Comparison of ENCODE assay signal across 29 mouse cellular contexts in genomic region chr5:123842221-123842934, GRCm38 (mm10). TPM values are rescaled to one million over a fixed set of nuclear protein-coding genes. Genes with fewer than 3 reads are reported as not detected.
DNase-seq lines count a peak whose midpoint lies in the region; ATAC-seq and TF ChIP-seq lines count a peak whose summit lies in the region.
"Had no signal": no experiment of that assay in that cellular context is flagged by ENCODE, and none has a peak within 500 bp of the region (broad histone marks: within the 10 kb centered on the region; RNA-seq: fewer than 3 reads in every experiment).

No protein-coding gene starts in this region.

- WGBS in intestine, embryonic 16.5 days: 57% methylated on average over 11 of the region's 11 CpGs
- WGBS in intestine, embryonic 15.5 days: 54% methylated on average over 11 of the region's 11 CpGs
- WGBS in lung, postnatal 0 days: 38% methylated on average over 11 of the region's 11 CpGs
- 50% methylated on average over 11 of the region's 11 CpGs for WGBS in intestine, postnatal 0 days
- 45% methylated on average over 11 of the region's 11 CpGs for WGBS in stomach, embryonic 16.5 days

- DNase-seq in lung, postnatal 0 days (ENCODE audit: low spot score): no peak
- DNase-seq in lung, postnatal 10 days: no peak
- no peak for DNase-seq in urinary bladder, postnatal 14 days (ENCODE audit: low spot score)
- DNase-seq: adrenal gland, postnatal 10 days; B cell, adult 2 months; cerebellum, adult 18-20 months; cerebellum, adult 9-10 months; cerebellum, postnatal 14 days; forebrain, postnatal 0 days; gastrocnemius, adult 2 months; gastrocnemius, postnatal 14 days; heart, adult 18-20 months; heart, postnatal 14 days had no signal

- no peaks in the 10 kb centered on the region for H3K27me3 ChIP-seq in intestine, embryonic 16.5 days (replicated peaks; ENCODE audit: control insufficient read depth, insufficient read depth, low read length)
- H3K27me3 ChIP-seq in intestine, embryonic 15.5 days (replicated peaks): no peaks in the 10 kb centered on the region
- H3K27me3 ChIP-seq in lung, postnatal 0 days (replicated peaks; ENCODE audit: insufficient read depth, low read length): no peaks in the 10 kb centered on the region
- no peaks in the 10 kb centered on the region for H3K27me3 ChIP-seq in intestine, postnatal 0 days (replicated peaks; ENCODE audit: control insufficient read depth, insufficient read depth, low read length)
- no peaks in the 10 kb centered on the region for H3K27me3 ChIP-seq in stomach, embryonic 16.5 days (ENCODE audit: control insufficient read depth, insufficient read depth, low read length)
- H3K27me3 ChIP-seq: CH12.LX; embryonic facial prominence, embryonic 12.5 days; embryonic facial prominence, embryonic 15.5 days; heart, embryonic 12.5 days; heart, embryonic 15.5 days; hindbrain, embryonic 12.5 days; hindbrain, embryonic 15.5 days; Patski had no signal

- H3K9me3 ChIP-seq in intestine, embryonic 16.5 days (ENCODE audit: control insufficient read depth, low read length): no peaks in the 10 kb centered on the region
- H3K9me3 ChIP-seq in intestine, embryonic 15.5 days: no peaks in the 10 kb centered on the region
- no peaks in the 10 kb centered on the region for H3K9me3 ChIP-seq in lung, postnatal 0 days (ENCODE audit: low read length)
- no peaks in the 10 kb centered on the region for H3K9me3 ChIP-seq in intestine, postnatal 0 days (ENCODE audit: control insufficient read depth)
- H3K9me3 ChIP-seq in stomach, embryonic 16.5 days (replicated peaks; ENCODE audit: control insufficient read depth, low read length): no peaks in the 10 kb centered on the region
- H3K9me3 ChIP-seq: embryonic facial prominence, embryonic 12.5 days; embryonic facial prominence, embryonic 15.5 days; G1E; heart, embryonic 12.5 days; heart, embryonic 15.5 days; hindbrain, embryonic 12.5 days; hindbrain, embryonic 15.5 days had no signal

- no peak overlapping the region for H3K4me2 ChIP-seq in intestine, embryonic 16.5 days (ENCODE audit: low read depth, low read length)
- H3K4me2 ChIP-seq in intestine, embryonic 15.5 days (replicated peaks): no peak overlapping the region
- H3K4me2 ChIP-seq in lung, postnatal 0 days (replicated peaks; ENCODE audit: low read depth, low read length): no peak overlapping the region
- no peak overlapping the region for H3K4me2 ChIP-seq in intestine, postnatal 0 days (replicated peaks; ENCODE audit: low read depth)
- H3K4me2 ChIP-seq in stomach, embryonic 16.5 days (ENCODE audit: low read depth, low read length): no peak overlapping the region
- H3K4me2 ChIP-seq: embryonic facial prominence, embryonic 12.5 days; embryonic facial prominence, embryonic 15.5 days; heart, embryonic 12.5 days; heart, embryonic 15.5 days; hindbrain, embryonic 12.5 days; hindbrain, embryonic 15.5 days had no signal

- no peaks in the 10 kb centered on the region for H3K36me3 ChIP-seq in intestine, embryonic 16.5 days (ENCODE audit: control insufficient read depth, insufficient read depth, low read length)
- H3K36me3 ChIP-seq in intestine, embryonic 15.5 days: no peaks in the 10 kb centered on the region
- H3K36me3 ChIP-seq in lung, postnatal 0 days (ENCODE audit: insufficient read depth, low read length): no peaks in the 10 kb centered on the region
- H3K36me3 ChIP-seq in intestine, postnatal 0 days (ENCODE audit: control insufficient read depth, insufficient read depth): no peaks in the 10 kb centered on the region
- H3K36me3 ChIP-seq in stomach, embryonic 16.5 days (ENCODE audit: control insufficient read depth, insufficient read depth, low read length): no peaks in the 10 kb centered on the region
- H3K36me3 ChIP-seq: embryonic facial prominence, embryonic 12.5 days; embryonic facial prominence, embryonic 15.5 days; G1E; heart, embryonic 12.5 days; heart, embryonic 15.5 days; hindbrain, embryonic 12.5 days; hindbrain, embryonic 15.5 days had no signal

- no peak for TF ChIP-seq EP300 in lung, postnatal 0 days (IDR thresholded peaks at IDR 0.05)

- H3K4me3 ChIP-seq in intestine, embryonic 16.5 days (ENCODE audit: low read length): no peak overlapping the region
- no peak overlapping the region for H3K4me3 ChIP-seq in intestine, embryonic 15.5 days (replicated peaks)
- no peak overlapping the region for H3K4me3 ChIP-seq in lung, postnatal 0 days (ENCODE audit: low read depth, low read length)
- no peak overlapping the region for H3K4me3 ChIP-seq in intestine, postnatal 0 days (ENCODE audit: low read depth, low read length)
- no peak overlapping the region for H3K4me3 ChIP-seq in stomach, embryonic 16.5 days (replicated peaks; ENCODE audit: low read length)
- H3K4me3 ChIP-seq: embryonic facial prominence, embryonic 12.5 days; embryonic facial prominence, embryonic 15.5 days; gastrocnemius, adult 2 months; heart, embryonic 12.5 days; heart, embryonic 15.5 days; hindbrain, embryonic 12.5 days; hindbrain, embryonic 15.5 days had no signal

- peak; percentile 75 for ATAC-seq in intestine, embryonic 16.5 days
- ATAC-seq in intestine, embryonic 15.5 days: no peak
- peak; percentile 16 for ATAC-seq in lung, postnatal 0 days
- ATAC-seq in intestine, postnatal 0 days: peak; percentile 66
- ATAC-seq in stomach, embryonic 16.5 days (ENCODE audit: insufficient read depth, low FRiP score): peak; percentile 67; the same call in 1 of the 2 replicates
- no peak for ATAC-seq in cerebellum, adult (ENCODE audit: insufficient number of reproducible peaks, low FRiP score, low TSS enrichment)
- ATAC-seq: forebrain, embryonic 14.5 days; forebrain, postnatal 0 days; Patski had no signal

- no peak overlapping the region for H3K27ac ChIP-seq in intestine, embryonic 16.5 days (ENCODE audit: low read length)
- no peak overlapping the region for H3K27ac ChIP-seq in intestine, embryonic 15.5 days
- H3K27ac ChIP-seq in lung, postnatal 0 days (ENCODE audit: low read length): no peak overlapping the region
- no peak overlapping the region for H3K27ac ChIP-seq in intestine, postnatal 0 days (ENCODE audit: low read depth, low read length)
- H3K27ac ChIP-seq in stomach, embryonic 16.5 days (ENCODE audit: low read length): peak overlapping the region; percentile 72
- H3K27ac ChIP-seq: embryonic facial prominence, embryonic 12.5 days; embryonic facial prominence, embryonic 15.5 days; gastrocnemius, adult 2 months; heart, embryonic 15.5 days; hindbrain, embryonic 12.5 days; hindbrain, embryonic 15.5 days had no signal

- peaks cover 2% of the 10 kb centered on the region; the same call in 1 of the 2 replicates for H3K4me1 ChIP-seq in intestine, embryonic 16.5 days (ENCODE audit: control insufficient read depth, insufficient read depth, low read length)
- 0 out of 2 replicates have a peak, but pooled peaks cover 2% of the 10 kb centered on the region for H3K4me1 ChIP-seq in intestine, embryonic 15.5 days (replicated peaks)
- no peaks in the 10 kb centered on the region for H3K4me1 ChIP-seq in lung, postnatal 0 days (ENCODE audit: insufficient read depth, low read depth, low read length)
- no peaks in the 10 kb centered on the region for H3K4me1 ChIP-seq in intestine, postnatal 0 days (replicated peaks; ENCODE audit: control insufficient read depth, insufficient read depth, low read length)
- peaks cover 12% of the 10 kb centered on the region for H3K4me1 ChIP-seq in stomach, embryonic 16.5 days (ENCODE audit: control insufficient read depth, insufficient read depth, low read length)
- H3K4me1 ChIP-seq: embryonic facial prominence, embryonic 12.5 days; embryonic facial prominence, embryonic 15.5 days; hindbrain, embryonic 12.5 days; hindbrain, embryonic 15.5 days had no signal

- no peak for TF ChIP-seq CTCF in lung, postnatal 0 days (IDR thresholded peaks at IDR 0.05)
- TF ChIP-seq CTCF in intestine, postnatal 0 days (IDR thresholded peaks at IDR 0.05; ENCODE audit: low read depth): no peak

- no peak overlapping the region for H3K9ac ChIP-seq in intestine, embryonic 16.5 days (ENCODE audit: low read depth, low read length)
- no peak overlapping the region for H3K9ac ChIP-seq in intestine, embryonic 15.5 days
- no peak overlapping the region for H3K9ac ChIP-seq in lung, postnatal 0 days (replicated peaks; ENCODE audit: low read depth)
- no peak overlapping the region for H3K9ac ChIP-seq in intestine, postnatal 0 days (ENCODE audit: low read depth, low read length)
- H3K9ac ChIP-seq in stomach, embryonic 16.5 days (ENCODE audit: low read length): no peak overlapping the region
- H3K9ac ChIP-seq: embryonic facial prominence, embryonic 12.5 days; embryonic facial prominence, embryonic 15.5 days; forebrain, postnatal 0 days; heart, embryonic 12.5 days; heart, embryonic 15.5 days; hindbrain, embryonic 12.5 days; hindbrain, embryonic 15.5 days had no signal

RNA-seq across cellular contexts. Expression of gene Hcar2, which starts 22.9 kb away (rescaled TPM):
- 0.11 TPM in 1 of 2 replicates, not detected in the other for polyA plus RNA-seq in intestine, embryonic 16.5 days (2015; fragmentation: Nextera tagmentation; extraction: Ambion mirVana)
- 0.09 TPM in 1 of 2 replicates, not detected in the other for polyA plus RNA-seq in intestine, embryonic 15.5 days (2015; fragmentation: Nextera tagmentation; extraction: Ambion mirVana)
- polyA plus RNA-seq in lung, postnatal 0 days (2015; fragmentation: Nextera tagmentation; extraction: Ambion mirVana): 3.7 and 5.4 TPM in 2 replicates
- 0.16 and 0.30 TPM in 2 replicates for polyA plus RNA-seq in intestine, postnatal 0 days (2015; fragmentation: Nextera tagmentation; extraction: Ambion mirVana)
- 6.5 and 8.7 TPM in 2 replicates for polyA plus RNA-seq in stomach, embryonic 16.5 days (2015; fragmentation: Nextera tagmentation; extraction: Ambion mirVana)
- polyA plus RNA-seq: forebrain, embryonic 11.5 days; forebrain, embryonic 14.5 days; forebrain, postnatal 0 days; G1E; heart, embryonic 12.5 days; hindbrain, embryonic 12.5 days; hindbrain, embryonic 15.5 days; Patski had no signal

RNA-seq across cellular contexts. Expression of gene Hcar1, which starts 37.4 kb away (rescaled TPM):
- polyA plus RNA-seq in intestine, embryonic 16.5 days (2015; fragmentation: Nextera tagmentation; extraction: Ambion mirVana): 3.2 and 3.4 TPM in 2 replicates
- 2.3 and 2.8 TPM in 2 replicates for polyA plus RNA-seq in intestine, embryonic 15.5 days (2015; fragmentation: Nextera tagmentation; extraction: Ambion mirVana)
- polyA plus RNA-seq in lung, postnatal 0 days (2015; fragmentation: Nextera tagmentation; extraction: Ambion mirVana): 0.53 and 0.55 TPM in 2 replicates
- 1.4 TPM in 2 replicates for polyA plus RNA-seq in intestine, postnatal 0 days (2015; fragmentation: Nextera tagmentation; extraction: Ambion mirVana)
- 6.1 and 6.3 TPM in 2 replicates for polyA plus RNA-seq in stomach, embryonic 16.5 days (2015; fragmentation: Nextera tagmentation; extraction: Ambion mirVana)
- polyA plus RNA-seq: G1E, Patski had no signal

Comparison
In these comparisons a context has a peak if more than half of its experiments do, and no peak if none do; other contexts are left out.
1. ATAC-seq: peak in intestine, embryonic 16.5 days (single experiment), lung, postnatal 0 days (single experiment), intestine, postnatal 0 days (single experiment) and stomach, embryonic 16.5 days (single experiment); none in intestine, embryonic 15.5 days (single experiment) and cerebellum, adult (single experiment).